8 mouse cellular contexts compared by ENCODE assay signal in the genomic region with DNA sequence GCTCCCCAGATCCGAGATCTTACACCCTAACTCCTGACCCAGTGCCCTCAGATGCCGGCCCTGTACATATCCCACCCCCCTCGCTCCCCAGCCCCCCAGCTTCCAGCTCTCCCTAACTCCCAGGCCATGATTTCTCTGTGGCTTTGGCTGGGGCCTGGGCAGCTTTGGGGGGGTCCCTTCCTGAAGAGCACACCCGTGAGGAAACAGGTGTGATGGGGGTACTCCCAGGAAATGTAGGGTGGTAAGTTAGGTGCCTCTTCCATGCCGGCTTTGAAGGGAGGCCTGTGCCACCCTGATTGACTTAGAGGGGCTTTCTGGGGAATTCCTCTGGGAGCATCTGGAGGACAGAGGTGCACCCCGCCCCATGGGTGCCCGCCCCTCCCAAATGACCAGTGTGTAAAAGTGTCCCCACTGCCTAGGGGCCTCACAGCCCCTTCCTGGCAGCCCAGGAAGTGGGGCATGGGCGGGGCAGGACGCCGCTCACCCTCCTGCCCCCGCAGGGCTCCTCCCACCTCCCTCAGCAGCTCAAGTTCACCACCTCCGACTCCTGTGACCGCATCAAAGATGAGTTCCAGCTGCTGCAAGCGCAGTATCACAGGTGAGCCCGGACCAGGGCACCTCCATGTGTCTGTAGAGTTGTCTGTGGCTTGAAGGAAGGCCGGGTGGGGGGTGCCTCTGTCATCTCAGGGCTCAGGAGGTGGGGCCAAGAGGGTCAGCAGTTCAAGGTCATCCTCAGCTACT. TPM values are rescaled to one million over a fixed set of nuclear protein-coding genes. Genes with fewer than 3 reads are reported as not detected.
DNase-seq lines count a peak whose midpoint lies in the region; ATAC-seq and TF ChIP-seq lines count a peak whose summit lies in the region.

No protein-coding gene starts in this region.

- peak; percentile 47 to 50; a peak in 2 of 4 replicates for ATAC-seq in hematopoietic stem cell, adult 5-6 weeks (replicated peaks in 1 of 2; ENCODE audit: insufficient read depth in 1 of 2, low FRiP score in 2 of 2, low TSS enrichment in 1 of 2, low read depth in 1 of 2, poor library complexity in 2 of 2, severe bottlenecking in 2 of 2)
- no peak for ATAC-seq in limb, embryonic 13.5 days (ENCODE audit: low FRiP score, low read depth)
- no peak for ATAC-seq in midbrain, embryonic 14.5 days (ENCODE audit: low FRiP score, low TSS enrichment)

- H3K4me1 ChIP-seq in bone marrow macrophage, adult 2 months (ENCODE audit: control insufficient read depth, insufficient read depth, low read length) = peaks cover 11% of the 10 kb centered on the region
- peaks cover 56% of the 10 kb centered on the region for H3K4me1 ChIP-seq in limb, embryonic 13.5 days
- peaks cover 28% of the 10 kb centered on the region for H3K4me1 ChIP-seq in midbrain, embryonic 14.5 days (ENCODE audit: control insufficient read depth, insufficient read depth, low read length)
- peaks cover 50% of the 10 kb centered on the region for H3K4me1 ChIP-seq in thymus, adult 2 months (replicated peaks; ENCODE audit: control insufficient read depth, insufficient read depth, low read length)

- peaks cover 8% of the 10 kb centered on the region; the same call in 1 of the 2 replicates for H3K27me3 ChIP-seq in limb, embryonic 13.5 days
- H3K27me3 ChIP-seq in midbrain, embryonic 14.5 days (ENCODE audit: control insufficient read depth, insufficient read depth, low read length) = peaks cover 12% of the 10 kb centered on the region; the same call in 1 of the 2 replicates
- no peaks in the 10 kb centered on the region for H3K27me3 ChIP-seq in thymus, adult 2 months (ENCODE audit: control insufficient read depth, insufficient read depth, low read length)

- H3K4me3 ChIP-seq in bone marrow macrophage, adult 2 months (ENCODE audit: insufficient read depth, low read length) = peak overlapping the region; percentile 87
- H3K4me3 ChIP-seq in limb, embryonic 13.5 days = peak overlapping the region; percentile 91
- peak overlapping the region; percentile 87 for H3K4me3 ChIP-seq in midbrain, embryonic 14.5 days (replicated peaks; ENCODE audit: low read depth, low read length)
- peak overlapping the region; percentile 90 for H3K4me3 ChIP-seq in thymus, adult 2 months (ENCODE audit: control insufficient read depth, insufficient read depth, low read length)

- H3K9ac ChIP-seq in limb, embryonic 13.5 days = peak overlapping the region; percentile 98
- peak overlapping the region; percentile 99 for H3K9ac ChIP-seq in midbrain, embryonic 14.5 days (replicated peaks; ENCODE audit: low read length)

- no peak for TF ChIP-seq POLR2A in bone marrow macrophage, adult 2 months (IDR thresholded peaks at IDR 0.05; ENCODE audit: borderline replicate concordance, low read depth, low read length)
- peak; percentile 56 for TF ChIP-seq POLR2A in thymus, adult 2 months (IDR thresholded peaks at IDR 0.05; ENCODE audit: control insufficient read depth, extremely low read depth, insufficient read depth, low read length, poor library complexity)

- peak overlapping the region; percentile 95 for H3K4me2 ChIP-seq in limb, embryonic 13.5 days (replicated peaks)
- H3K4me2 ChIP-seq in midbrain, embryonic 14.5 days (ENCODE audit: low read length) = peak overlapping the region; percentile 81

- peak overlapping the region; percentile 73; the same call in 1 of the 2 replicates for H3K27ac ChIP-seq in bone marrow macrophage, adult 2 months (ENCODE audit: insufficient read depth, low read depth, low read length)
- peak overlapping the region; percentile 93; the same call in 1 of the 2 replicates for H3K27ac ChIP-seq in limb, embryonic 13.5 days
- H3K27ac ChIP-seq in midbrain, embryonic 14.5 days (replicated peaks; ENCODE audit: low read depth, low read length) = no peak overlapping the region
- H3K27ac ChIP-seq in thymus, adult 2 months (ENCODE audit: control insufficient read depth, insufficient read depth, low read length) = peak overlapping the region; percentile 92

- H3K9me3 ChIP-seq in limb, embryonic 13.5 days = no peaks in the 10 kb centered on the region
- no peaks in the 10 kb centered on the region for H3K9me3 ChIP-seq in midbrain, embryonic 14.5 days (ENCODE audit: control insufficient read depth, low read length)

- DNase-seq in cerebellum, adult 11-12 months = peak; percentile 74
- no peak for DNase-seq in cerebellum, postnatal 10 days
- no peak for DNase-seq in midbrain, embryonic 14.5 days
- DNase-seq in thymus, adult 2 months = peak; percentile 94
- no peak for DNase-seq in urinary bladder, postnatal 10 days (ENCODE audit: low spot score)

- H3K36me3 ChIP-seq in limb, embryonic 13.5 days = peaks cover 38% of the 10 kb centered on the region
- peaks cover 34% of the 10 kb centered on the region for H3K36me3 ChIP-seq in midbrain, embryonic 14.5 days (ENCODE audit: control insufficient read depth, insufficient read depth, low read length)
- H3K36me3 ChIP-seq in thymus, adult 2 months (ENCODE audit: control insufficient read depth, insufficient read depth, low read length) = peaks cover 34% of the 10 kb centered on the region

- no peak for TF ChIP-seq CTCF in bone marrow macrophage, adult 2 months (IDR thresholded peaks at IDR 0.05; ENCODE audit: low read depth, low read length)
- no peak for TF ChIP-seq CTCF in thymus, adult 2 months (IDR thresholded peaks at IDR 0.05; ENCODE audit: borderline replicate concordance, control insufficient read depth, extremely low read depth, insufficient read depth, low read length, poor library complexity)

- WGBS in limb, embryonic 13.5 days = 11% methylated on average over 16 of the region's 16 CpGs
- 34% methylated on average over 15 of the region's 16 CpGs for WGBS in midbrain, embryonic 14.5 days
- under 1% methylated on average over 16 of the region's 16 CpGs for WGBS in thymus, adult 2 months

RNA-seq across cellular contexts. Expression of a gene that starts 1.6 kb away (rescaled TPM):
- 478 and 551 TPM in 2 replicates for polyA plus RNA-seq in bone marrow macrophage, adult 2 months (2012; ENCODE audit: insufficient read depth, insufficient read length, missing spikeins)
- 204 and 238 TPM in 2 replicates for total RNA-seq in hematopoietic stem cell, adult 5-6 weeks (2017)
- polyA plus RNA-seq in limb, embryonic 13.5 days (2015; fragmentation: Nextera tagmentation; extraction: Ambion mirVana) = 477 and 492 TPM in 2 replicates
- polyA plus RNA-seq in midbrain, embryonic 14.5 days (2014; fragmentation: Nextera tagmentation; extraction: Ambion mirVana) = 485 and 707 TPM in 2 replicates
- polyA plus RNA-seq in thymus, adult 2 months (2012; rRNA removed) = 3,110 and 3,125 TPM in 2 replicates

RNA-seq across cellular contexts. Expression of a gene that starts 13.5 kb away (rescaled TPM):
- polyA plus RNA-seq in bone marrow macrophage, adult 2 months (2012; ENCODE audit: insufficient read depth, insufficient read length, missing spikeins) = 17.9 and 24.5 TPM in 2 replicates
- 11.2 and 11.8 TPM in 2 replicates for total RNA-seq in hematopoietic stem cell, adult 5-6 weeks (2017)
- 68.8 and 69.8 TPM in 2 replicates for polyA plus RNA-seq in limb, embryonic 13.5 days (2015; fragmentation: Nextera tagmentation; extraction: Ambion mirVana)
- polyA plus RNA-seq in midbrain, embryonic 14.5 days (2014; fragmentation: Nextera tagmentation; extraction: Ambion mirVana) = 20.4 and 25.7 TPM in 2 replicates
- 100 and 115 TPM in 2 replicates for polyA plus RNA-seq in thymus, adult 2 months (2012; rRNA removed)

RNA-seq across cellular contexts. Expression of a gene that starts 15.9 kb away (rescaled TPM):
- polyA plus RNA-seq in bone marrow macrophage, adult 2 months (2012; ENCODE audit: insufficient read depth, insufficient read length, missing spikeins) = 10.1 and 10.5 TPM in 2 replicates
- total RNA-seq in hematopoietic stem cell, adult 5-6 weeks (2017) = 5.6 and 5.8 TPM in 2 replicates
- 89.8 and 89.9 TPM in 2 replicates for polyA plus RNA-seq in limb, embryonic 13.5 days (2015; fragmentation: Nextera tagmentation; extraction: Ambion mirVana)
- 86.7 and 102 TPM in 2 replicates for polyA plus RNA-seq in midbrain, embryonic 14.5 days (2014; fragmentation: Nextera tagmentation; extraction: Ambion mirVana)
- polyA plus RNA-seq in thymus, adult 2 months (2012; rRNA removed) = 73.1 and 81.0 TPM in 2 replicates

RNA-seq across cellular contexts. Expression of a gene that starts 36.9 kb away (rescaled TPM):
- polyA plus RNA-seq in bone marrow macrophage, adult 2 months (2012; ENCODE audit: insufficient read depth, insufficient read length, missing spikeins) = 23.5 and 24.2 TPM in 2 replicates
- total RNA-seq in hematopoietic stem cell, adult 5-6 weeks (2017) = 25.3 and 40.2 TPM in 2 replicates
- 1.6 and 1.9 TPM in 2 replicates for polyA plus RNA-seq in limb, embryonic 13.5 days (2015; fragmentation: Nextera tagmentation; extraction: Ambion mirVana)
- polyA plus RNA-seq in midbrain, embryonic 14.5 days (2014; fragmentation: Nextera tagmentation; extraction: Ambion mirVana) = 0.69 and 0.88 TPM in 2 replicates
- polyA plus RNA-seq in thymus, adult 2 months (2012; rRNA removed) = 9.5 and 10.6 TPM in 2 replicates

RNA-seq across cellular contexts. Expression of a gene that starts 40.0 kb away (rescaled TPM):
- polyA plus RNA-seq in bone marrow macrophage, adult 2 months (2012; ENCODE audit: insufficient read depth, insufficient read length, missing spikeins) = 42.3 and 47.9 TPM in 2 replicates
- total RNA-seq in hematopoietic stem cell, adult 5-6 weeks (2017) = 22.9 and 47.4 TPM in 2 replicates
- polyA plus RNA-seq in limb, embryonic 13.5 days (2015; fragmentation: Nextera tagmentation; extraction: Ambion mirVana) = 13.8 and 18.4 TPM in 2 replicates
- 3.2 and 3.5 TPM in 2 replicates for polyA plus RNA-seq in midbrain, embryonic 14.5 days (2014; fragmentation: Nextera tagmentation; extraction: Ambion mirVana)
- polyA plus RNA-seq in thymus, adult 2 months (2012; rRNA removed) = 22.5 and 28.8 TPM in 2 replicates

Comparison
In these comparisons a context has a peak if more than half of its experiments do, and no peak if none do; other contexts are left out.
1. DNase-seq: peak in cerebellum, adult 11-12 months (single experiment) and thymus, adult 2 months (single experiment); none in cerebellum, postnatal 10 days (0 of 2), midbrain, embryonic 14.5 days (single experiment) and urinary bladder, postnatal 10 days (single experiment).
2. ATAC-seq: peak in hematopoietic stem cell, adult 5-6 weeks (2 of 2); none in limb, embryonic 13.5 days (single experiment) and midbrain, embryonic 14.5 days (single experiment).
3. Peak in every context shown above with its lines, with median percentiles within 50 percentile points of each other: H3K4me3 ChIP-seq.